Mouse (Mus musculus): ENCODE results near the gene Pp2d1. TPM values are rescaled to one million over a fixed set of nuclear protein-coding genes. Genes with fewer than 3 reads are reported as not detected.

The Pp2d1 gene
- polyA plus RNA-seq, 1 experiment: 0.04 TPM

DNA sequence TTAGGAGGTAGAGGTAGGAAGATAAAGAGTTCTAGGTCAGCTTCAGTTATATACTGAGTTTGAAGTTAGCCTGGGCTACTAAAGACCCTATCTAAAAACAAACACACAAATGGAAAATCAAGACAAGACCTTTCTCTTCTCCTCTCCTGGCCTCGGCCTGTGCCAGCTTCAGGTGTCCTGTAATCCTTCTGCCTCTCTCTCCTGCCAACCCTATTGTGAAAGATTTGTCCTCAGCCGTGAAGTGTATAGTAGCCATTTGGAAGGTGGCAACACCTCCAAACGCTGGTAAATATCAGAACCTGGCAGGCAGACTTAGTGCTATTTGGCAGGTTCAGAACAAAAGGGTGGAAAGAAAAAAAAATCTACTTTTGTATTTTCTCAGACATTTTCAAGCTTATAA lies 41.0 kb upstream of the Pp2d1 start:
- H3K79me3 ChIP-seq (ENCODE audit: low read depth): no peaks in the 10 kb centered on the region
- no peaks in the 10 kb centered on the region for H3K79me2 ChIP-seq (ENCODE audit: control insufficient read depth, insufficient read depth)
- no peaks in the 10 kb centered on the region for H3K27me3 ChIP-seq (ENCODE audit: control insufficient read depth, insufficient read depth, insufficient read length)
- no peak overlapping the region for H3K4me3 ChIP-seq (ENCODE audit: insufficient read depth, poor library complexity, severe bottlenecking)
- no peak overlapping the region for H3ac ChIP-seq (ENCODE audit: control insufficient read depth, insufficient read length, low read depth)
- TF ChIP-seq MAX (IDR thresholded peaks at IDR 0.05) (no peak), FOSL1 (IDR thresholded peaks at IDR 0.05; ENCODE audit: insufficient read depth, low read length, poor library complexity, severe bottlenecking) (no peak), CEBPB (IDR thresholded peaks at IDR 0.05; ENCODE audit: low read depth) (no peak), MYOD1 (IDR thresholded peaks at IDR 0.05; ENCODE audit: control insufficient read depth, insufficient read length, low read depth) (no peak), CTCF (IDR thresholded peaks at IDR 0.05; ENCODE audit: control insufficient read depth, insufficient read depth, insufficient read length) (no peak), USF1 (IDR thresholded peaks at IDR 0.05; ENCODE audit: low read depth) (no peak), MYOG (IDR thresholded peaks at IDR 0.05; ENCODE audit: control insufficient read depth, extremely low read depth, insufficient read length) (no peak)
- no peaks in the 10 kb centered on the region for H3K36me3 ChIP-seq (ENCODE audit: control insufficient read depth, insufficient read depth)

- no peaks in the 10 kb centered on the region for H3K36me3 ChIP-seq (ENCODE audit: control insufficient read depth, insufficient read depth)
- TF ChIP-seq MYOD1 (IDR thresholded peaks at IDR 0.05; ENCODE audit: control insufficient read depth, insufficient read length, low read depth) (no peak), USF1 (IDR thresholded peaks at IDR 0.05; ENCODE audit: low read depth) (no peak)
- no peak overlapping the region for H3ac ChIP-seq (ENCODE audit: control insufficient read depth, insufficient read length, low read depth)
- no peaks in the 10 kb centered on the region for H3K79me2 ChIP-seq (ENCODE audit: control insufficient read depth, insufficient read depth)
- no peak overlapping the region for H3K4me3 ChIP-seq (ENCODE audit: insufficient read depth, poor library complexity, severe bottlenecking)
- no peaks in the 10 kb centered on the region for H3K27me3 ChIP-seq (ENCODE audit: control insufficient read depth, insufficient read depth, insufficient read length)
- H3K79me3 ChIP-seq (ENCODE audit: low read depth): no peaks in the 10 kb centered on the region
Measured at GRCm38 (mm10) chr17:53579612-53580011, 40.4 kb upstream of the Pp2d1 start.

DNA sequence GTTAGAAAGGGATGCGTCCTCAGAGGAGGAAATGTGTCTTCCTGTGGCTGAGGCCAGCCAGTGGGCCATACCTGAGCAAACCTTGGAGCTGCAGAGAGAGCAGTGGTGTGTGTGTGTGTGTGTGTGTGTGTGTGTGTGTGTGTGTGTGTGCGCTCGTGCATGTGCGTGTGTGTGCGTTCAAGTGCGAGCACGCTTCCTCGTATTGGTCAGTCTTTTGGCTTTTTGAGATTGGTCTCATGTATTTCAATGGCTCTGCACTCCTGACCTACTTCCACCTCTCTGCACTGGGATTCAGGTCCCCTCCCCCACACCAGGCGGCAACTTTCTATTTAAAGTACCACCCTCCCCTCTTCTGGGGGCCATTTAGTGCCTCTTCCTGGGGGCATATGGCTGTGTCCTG lies 39.5 kb upstream of the Pp2d1 start:
- Histone ChIP-seq H3K4me3 (ENCODE audit: insufficient read depth, poor library complexity, severe bottlenecking) (no peak overlapping the region), H3K27me3 (ENCODE audit: control insufficient read depth, insufficient read depth, insufficient read length) (no peaks in the 10 kb centered on the region), H3K79me3 (ENCODE audit: low read depth) (no peaks in the 10 kb centered on the region), H3K79me2 (ENCODE audit: control insufficient read depth, insufficient read depth) (no peaks in the 10 kb centered on the region), H3ac (ENCODE audit: control insufficient read depth, insufficient read length, low read depth) (no peak overlapping the region), H3K36me3 (ENCODE audit: control insufficient read depth, insufficient read depth) (no peaks in the 10 kb centered on the region)
- TF ChIP-seq CTCF (IDR thresholded peaks at IDR 0.05; ENCODE audit: control insufficient read depth, insufficient read depth, insufficient read length): no peak
- TF ChIP-seq USF1 (IDR thresholded peaks at IDR 0.05; ENCODE audit: low read depth): no peak
- TF ChIP-seq MYOG (IDR thresholded peaks at IDR 0.05; ENCODE audit: control insufficient read depth, extremely low read depth, insufficient read length): no peak
- no peak for TF ChIP-seq CEBPB (IDR thresholded peaks at IDR 0.05; ENCODE audit: low read depth)
- no peak for TF ChIP-seq MYOD1 (IDR thresholded peaks at IDR 0.05; ENCODE audit: control insufficient read depth, insufficient read length, low read depth)
- TF ChIP-seq FOSL1 (IDR thresholded peaks at IDR 0.05; ENCODE audit: insufficient read depth, low read length, poor library complexity, severe bottlenecking): no peak
- no peak for TF ChIP-seq MAX (IDR thresholded peaks at IDR 0.05)

DNA sequence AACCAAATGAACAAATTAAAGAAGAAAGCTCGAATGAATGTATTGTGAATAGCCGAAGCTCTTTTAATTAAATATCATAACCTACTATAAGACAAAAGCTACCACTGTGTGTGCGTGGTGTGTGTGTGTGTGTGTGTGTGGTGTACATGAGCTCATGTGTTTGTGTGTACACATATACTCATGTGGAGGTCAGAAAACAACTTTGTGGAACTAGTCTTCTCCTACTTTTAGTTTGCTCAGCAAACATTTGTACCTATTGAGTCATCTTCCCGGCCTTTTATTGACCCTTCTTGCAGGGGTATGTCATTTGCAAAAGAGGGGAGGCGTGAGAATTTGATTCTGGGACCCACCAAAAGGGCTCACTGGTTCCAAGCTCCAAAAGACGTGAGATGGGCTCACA lies 39.0 kb upstream of the Pp2d1 start:
- Histone ChIP-seq H3ac (ENCODE audit: control insufficient read depth, insufficient read length, low read depth) (no peak overlapping the region), H3K27me3 (ENCODE audit: control insufficient read depth, insufficient read depth, insufficient read length) (no peaks in the 10 kb centered on the region), H3K4me3 (ENCODE audit: insufficient read depth, poor library complexity, severe bottlenecking) (no peak overlapping the region), H3K79me3 (ENCODE audit: low read depth) (no peaks in the 10 kb centered on the region), H3K79me2 (ENCODE audit: control insufficient read depth, insufficient read depth) (no peaks in the 10 kb centered on the region), H3K36me3 (ENCODE audit: control insufficient read depth, insufficient read depth) (no peaks in the 10 kb centered on the region)
- TF ChIP-seq CEBPB (IDR thresholded peaks at IDR 0.05; ENCODE audit: low read depth) (no peak), MYOG (IDR thresholded peaks at IDR 0.05; ENCODE audit: control insufficient read depth, extremely low read depth, insufficient read length) (no peak), MAX (IDR thresholded peaks at IDR 0.05) (no peak), CTCF (IDR thresholded peaks at IDR 0.05; ENCODE audit: control insufficient read depth, insufficient read depth, insufficient read length) (no peak), USF1 (IDR thresholded peaks at IDR 0.05; ENCODE audit: low read depth) (no peak), MYOD1 (IDR thresholded peaks at IDR 0.05; ENCODE audit: control insufficient read depth, insufficient read length, low read depth) (no peak), FOSL1 (IDR thresholded peaks at IDR 0.05; ENCODE audit: insufficient read depth, low read length, poor library complexity, severe bottlenecking) (no peak)

DNA sequence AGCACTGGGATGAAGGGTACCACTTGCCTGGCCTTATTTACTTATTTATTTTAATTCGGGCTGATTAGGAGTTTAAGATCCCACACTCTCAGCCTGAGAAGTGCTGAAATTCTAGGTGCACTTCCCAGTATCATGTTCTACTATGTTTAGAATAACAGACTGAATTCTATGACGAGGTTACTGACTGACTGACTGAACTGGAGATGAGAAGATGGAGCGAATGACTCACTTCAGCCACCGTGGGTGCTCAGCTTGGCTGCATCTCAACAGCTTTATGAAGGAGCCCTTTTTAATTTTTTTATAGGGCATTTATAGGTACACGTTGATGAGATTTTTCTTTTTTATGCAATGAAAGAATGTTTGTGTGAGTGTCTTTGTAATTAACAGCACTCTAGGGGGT lies 38.5 kb upstream of the Pp2d1 start:
- Histone ChIP-seq H3K36me3 (ENCODE audit: control insufficient read depth, insufficient read depth) (no peaks in the 10 kb centered on the region), H3ac (ENCODE audit: control insufficient read depth, insufficient read length, low read depth) (no peak overlapping the region)
- no peak for TF ChIP-seq MAX (IDR thresholded peaks at IDR 0.05)
- no peak for TF ChIP-seq USF1 (IDR thresholded peaks at IDR 0.05; ENCODE audit: low read depth)
- no peak for TF ChIP-seq CEBPB (IDR thresholded peaks at IDR 0.05; ENCODE audit: low read depth)
- no peak for TF ChIP-seq FOSL1 (IDR thresholded peaks at IDR 0.05; ENCODE audit: insufficient read depth, low read length, poor library complexity, severe bottlenecking)
- TF ChIP-seq MYOG (IDR thresholded peaks at IDR 0.05; ENCODE audit: control insufficient read depth, extremely low read depth, insufficient read length): no peak
- no peak for TF ChIP-seq CTCF (IDR thresholded peaks at IDR 0.05; ENCODE audit: control insufficient read depth, insufficient read depth, insufficient read length)
- no peak for TF ChIP-seq MYOD1 (IDR thresholded peaks at IDR 0.05; ENCODE audit: control insufficient read depth, insufficient read length, low read depth)

GRCm38 (mm10) chr17:53577151-53577550 lies 37.9 kb upstream of the Pp2d1 start:
- no peak overlapping the region for H3ac ChIP-seq (ENCODE audit: control insufficient read depth, insufficient read length, low read depth)
- H3K27me3 ChIP-seq (ENCODE audit: control insufficient read depth, insufficient read depth, insufficient read length): no peaks in the 10 kb centered on the region
- no peak overlapping the region for H3K4me3 ChIP-seq (ENCODE audit: insufficient read depth, poor library complexity, severe bottlenecking)
- no peak for TF ChIP-seq USF1 (IDR thresholded peaks at IDR 0.05; ENCODE audit: low read depth)
- no peak for TF ChIP-seq CTCF (IDR thresholded peaks at IDR 0.05; ENCODE audit: control insufficient read depth, insufficient read depth, insufficient read length)
- no peak for TF ChIP-seq MYOG (IDR thresholded peaks at IDR 0.05; ENCODE audit: control insufficient read depth, extremely low read depth, insufficient read length)
- TF ChIP-seq MYOD1 (IDR thresholded peaks at IDR 0.05; ENCODE audit: control insufficient read depth, insufficient read length, low read depth): no peak
- TF ChIP-seq MAX (IDR thresholded peaks at IDR 0.05): no peak
- no peak for TF ChIP-seq FOSL1 (IDR thresholded peaks at IDR 0.05; ENCODE audit: insufficient read depth, low read length, poor library complexity, severe bottlenecking)
- no peak for TF ChIP-seq CEBPB (IDR thresholded peaks at IDR 0.05; ENCODE audit: low read depth)
- no peaks in the 10 kb centered on the region for H3K79me3 ChIP-seq (ENCODE audit: low read depth)
- no peaks in the 10 kb centered on the region for H3K36me3 ChIP-seq (ENCODE audit: control insufficient read depth, insufficient read depth)
- no peaks in the 10 kb centered on the region for H3K79me2 ChIP-seq (ENCODE audit: control insufficient read depth, insufficient read depth)

More for the DNA sequence above, 38.5 kb upstream of the Pp2d1 start:
- Histone ChIP-seq H3K79me2 (ENCODE audit: control insufficient read depth, insufficient read depth) (no peaks in the 10 kb centered on the region), H3K27me3 (ENCODE audit: control insufficient read depth, insufficient read depth, insufficient read length) (no peaks in the 10 kb centered on the region), H3K4me3 (ENCODE audit: insufficient read depth, poor library complexity, severe bottlenecking) (no peak overlapping the region), H3K79me3 (ENCODE audit: low read depth) (no peaks in the 10 kb centered on the region)
